Mouse (Mus musculus) ES-E14 (cell line): ENCODE measurements around the gene Olfr155.

Experiments
- CHD2 ChIP-seq: IDR thresholded peaks from 2 replicates; pipeline ENCODE4 v1.6.1; 2014; ENCODE audit warnings: mild to moderate bottlenecking, low read depth, low read length, inconsistent platforms
- HCFC1 ChIP-seq: IDR thresholded peaks from 2 replicates; pipeline ENCODE4 v1.6.1; 2012; ENCODE audit warnings: low read length, inconsistent platforms, borderline replicate concordance; ENCODE audit not compliant: insufficient read depth
- MAFK ChIP-seq: IDR thresholded peaks from 2 replicates; pipeline ENCODE4 v1.6.1; 2014; ENCODE audit warnings: mild to moderate bottlenecking, low read depth, low read length, inconsistent platforms; ENCODE audit not compliant: insufficient read depth
- ZC3H11A ChIP-seq: IDR thresholded peaks from 2 replicates; pipeline ENCODE4 v1.6.1; 2012; ENCODE audit warnings: low read depth, mild to moderate bottlenecking, inconsistent platforms, low read length, borderline replicate concordance
- ZNF384 ChIP-seq: IDR thresholded peaks from 2 replicates; pipeline ENCODE4 v1.6.1; 2012; ENCODE audit warnings: low read depth, low read length, inconsistent platforms

- TF ChIP-seq CHD2 (no peak), ZNF384 (no peak), MAFK (no peak), HCFC1 (no peak), ZC3H11A (no peak)
Observed at GRCm38 (mm10) chr4:43823845-43824337, 27.5 kb upstream of the Olfr155 start, which contains the start of gene Olfr156.
